Mouse (Mus musculus): ENCODE measurements around the gene Fbxw10. TPM values are rescaled to one million over a fixed set of nuclear protein-coding genes. Genes with fewer than 3 reads are reported as not detected.

Fbxw10 gene
- polyA plus RNA-seq, 1 experiment from 2014 or later = 0.24 TPM

DNA sequence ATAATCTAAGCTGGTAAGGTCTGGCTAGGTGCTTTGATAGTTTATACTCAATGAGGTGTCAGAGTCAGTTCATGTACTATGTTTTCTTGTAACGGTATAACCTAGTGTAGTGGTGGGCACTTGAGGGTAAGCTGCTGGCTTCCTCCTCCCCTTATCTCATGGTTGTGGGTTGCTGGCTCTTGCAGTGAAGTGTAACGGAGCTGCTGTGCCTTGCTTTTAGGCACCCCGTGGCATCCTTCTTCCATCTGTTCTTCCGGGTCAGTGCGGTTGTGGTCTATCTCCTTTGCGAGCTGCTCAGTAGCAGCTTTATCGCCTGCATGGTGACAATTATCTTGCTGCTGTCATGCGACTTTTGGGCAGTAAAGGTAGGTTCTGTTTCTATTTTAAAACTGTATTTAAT lies 36.5 kb downstream of the Fbxw10 start:
- H3K9me3 ChIP-seq = no peaks in the 10 kb centered on the region
- 92% methylated on average over 8 of the region's 8 CpGs for WGBS

DNA sequence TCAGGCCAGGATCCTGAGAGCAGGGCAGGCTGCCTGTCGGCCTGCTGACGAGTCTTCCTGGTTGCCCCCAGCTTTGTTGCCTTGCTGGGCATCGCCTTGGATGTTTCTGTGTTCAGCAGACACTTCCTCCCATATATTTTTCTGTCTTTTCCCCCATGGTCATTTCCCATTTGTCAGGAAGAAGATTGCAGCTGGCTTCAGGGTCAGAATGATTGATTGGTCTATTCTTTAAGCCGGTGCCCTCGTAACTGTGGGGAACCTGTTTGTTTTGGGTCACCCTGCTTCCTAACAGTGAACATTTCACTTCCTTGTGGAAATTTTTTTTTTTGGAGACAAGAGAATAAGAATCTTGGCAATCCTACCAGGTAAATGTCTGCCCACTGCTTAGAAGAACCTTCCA lies 38.5 kb downstream of the Fbxw10 start:
- H3K27me3 ChIP-seq = no peaks in the 10 kb centered on the region
- no peak for ATAC-seq (ENCODE audit: low FRiP score)
- H3K4me3 ChIP-seq (replicated peaks) = no peak overlapping the region
- no peak overlapping the region for H3K9ac ChIP-seq
- H3K27ac ChIP-seq = no peak overlapping the region
- no peaks in the 10 kb centered on the region for H3K9me3 ChIP-seq
- H3K36me3 ChIP-seq (replicated peaks) = peaks cover 32% of the 10 kb centered on the region
- H3K4me1 ChIP-seq = no peaks in the 10 kb centered on the region
- 94% methylated on average over 5 of the region's 5 CpGs for WGBS
- no peak overlapping the region for H3K4me2 ChIP-seq

More for the DNA sequence above, 36.5 kb downstream of the Fbxw10 start:
- ATAC-seq (ENCODE audit: low FRiP score) = no peak
- Histone ChIP-seq H3K9ac (no peak overlapping the region), H3K4me1 (no peaks in the 10 kb centered on the region), H3K4me3 (replicated peaks) (no peak overlapping the region), H3K4me2 (no peak overlapping the region), H3K27me3 (no peaks in the 10 kb centered on the region), H3K36me3 (replicated peaks) (peaks cover 26% of the 10 kb centered on the region), H3K27ac (no peak overlapping the region)

DNA sequence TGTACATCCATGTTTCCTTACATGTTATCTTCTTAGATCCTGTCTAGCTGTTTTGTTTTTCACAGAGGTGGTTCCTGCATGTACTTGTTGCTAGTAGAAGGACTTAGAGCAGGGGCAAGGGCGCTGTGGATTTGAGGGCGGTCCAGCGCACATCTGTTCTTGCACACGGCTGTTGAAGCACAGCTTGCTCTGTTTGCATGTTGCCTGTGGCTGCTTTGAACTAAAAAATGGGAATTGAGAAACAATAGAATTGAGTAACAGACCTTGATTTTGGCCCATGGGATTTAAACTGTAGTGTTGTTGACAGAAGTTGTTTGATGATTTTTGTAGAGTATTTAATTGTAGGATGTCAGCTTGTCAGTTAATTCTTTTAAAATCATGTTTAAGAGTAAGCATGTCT lies 43.9 kb downstream of the Fbxw10 start:
- Histone ChIP-seq H3K36me3 (replicated peaks) (peaks cover 43% of the 10 kb centered on the region), H3K4me2 (no peak overlapping the region)
- 88% methylated on average over 4 of the region's 4 CpGs for WGBS

DNA sequence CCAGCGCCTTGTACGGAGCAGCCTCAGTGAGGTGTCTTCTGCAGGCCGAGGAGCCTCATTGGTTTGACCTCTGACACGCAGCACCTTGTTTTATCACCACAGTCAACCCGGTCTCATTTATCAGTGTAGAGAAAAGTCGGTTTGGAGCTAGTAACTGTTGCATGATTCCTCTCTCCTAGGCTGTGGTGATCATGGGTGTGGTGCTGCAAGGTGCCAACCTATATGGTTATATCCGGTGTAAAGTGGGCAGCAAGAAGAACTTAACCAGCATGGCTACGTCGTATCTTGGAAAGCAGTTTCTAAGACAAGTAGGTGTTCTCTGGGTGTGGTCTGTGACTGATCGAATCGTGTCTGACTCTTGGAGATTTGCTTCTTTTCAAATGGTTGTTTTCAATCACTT lies 44.9 kb downstream of the Fbxw10 start:
- 96% methylated on average over 11 of the region's 11 CpGs for WGBS
- Histone ChIP-seq H3K4me2 (no peak overlapping the region), H3K27ac (no peak overlapping the region), H3K4me1 (no peaks in the 10 kb centered on the region), H3K27me3 (no peaks in the 10 kb centered on the region), H3K4me3 (replicated peaks) (no peak overlapping the region), H3K9me3 (no peaks in the 10 kb centered on the region), H3K36me3 (replicated peaks) (peaks cover 37% of the 10 kb centered on the region), H3K9ac (no peak overlapping the region)
- no peak for ATAC-seq (ENCODE audit: low FRiP score)

More for the DNA sequence above, 43.9 kb downstream of the Fbxw10 start:
- no peak for ATAC-seq (ENCODE audit: low FRiP score)
- Histone ChIP-seq H3K4me3 (replicated peaks) (no peak overlapping the region), H3K9ac (no peak overlapping the region), H3K9me3 (no peaks in the 10 kb centered on the region), H3K27ac (no peak overlapping the region), H3K27me3 (no peaks in the 10 kb centered on the region), H3K4me1 (no peaks in the 10 kb centered on the region)

DNA sequence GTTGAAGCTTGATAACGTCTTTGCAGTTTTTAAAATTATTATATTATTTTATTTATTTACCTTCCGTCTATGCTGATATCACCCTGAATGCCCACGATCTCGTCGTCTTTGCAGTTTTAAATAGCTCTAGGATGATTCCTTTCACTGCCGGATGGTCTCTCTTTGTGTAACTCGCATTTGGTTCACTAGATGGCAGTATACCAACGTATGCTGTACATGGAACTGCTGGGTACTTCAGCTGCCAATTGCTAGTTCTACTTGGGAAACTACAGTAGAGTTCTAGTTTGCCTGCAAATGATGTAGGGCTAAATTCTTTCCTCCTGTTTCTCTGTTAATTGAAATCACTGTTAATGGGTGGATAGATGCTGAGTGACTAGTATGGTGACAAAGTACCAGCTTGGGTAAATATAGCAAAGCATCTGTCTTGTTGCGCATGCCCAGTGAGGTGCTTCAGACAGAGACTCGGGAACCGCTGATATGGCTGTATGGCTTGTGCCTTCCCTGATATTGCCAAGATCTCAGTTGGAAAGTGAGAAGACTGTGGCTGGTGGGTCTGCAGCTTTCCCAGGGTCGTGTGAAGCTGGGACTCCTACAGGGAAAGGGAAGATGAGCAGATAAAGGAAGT lies 54.9 kb downstream of the Fbxw10 start:
- Histone ChIP-seq H3K4me2 (no peak overlapping the region), H3K9me3 (no peaks in the 10 kb centered on the region), H3K27me3 (no peaks in the 10 kb centered on the region), H3K4me1 (no peaks in the 10 kb centered on the region; the same call in 1 of the 2 replicates), H3K27ac (no peak overlapping the region), H3K36me3 (replicated peaks) (no peaks in the 10 kb centered on the region), H3K4me3 (replicated peaks) (no peak overlapping the region), H3K9ac (no peak overlapping the region)
- WGBS = 41% methylated on average over 12 of the region's 12 CpGs
- no peak for ATAC-seq (ENCODE audit: low FRiP score)

DNA sequence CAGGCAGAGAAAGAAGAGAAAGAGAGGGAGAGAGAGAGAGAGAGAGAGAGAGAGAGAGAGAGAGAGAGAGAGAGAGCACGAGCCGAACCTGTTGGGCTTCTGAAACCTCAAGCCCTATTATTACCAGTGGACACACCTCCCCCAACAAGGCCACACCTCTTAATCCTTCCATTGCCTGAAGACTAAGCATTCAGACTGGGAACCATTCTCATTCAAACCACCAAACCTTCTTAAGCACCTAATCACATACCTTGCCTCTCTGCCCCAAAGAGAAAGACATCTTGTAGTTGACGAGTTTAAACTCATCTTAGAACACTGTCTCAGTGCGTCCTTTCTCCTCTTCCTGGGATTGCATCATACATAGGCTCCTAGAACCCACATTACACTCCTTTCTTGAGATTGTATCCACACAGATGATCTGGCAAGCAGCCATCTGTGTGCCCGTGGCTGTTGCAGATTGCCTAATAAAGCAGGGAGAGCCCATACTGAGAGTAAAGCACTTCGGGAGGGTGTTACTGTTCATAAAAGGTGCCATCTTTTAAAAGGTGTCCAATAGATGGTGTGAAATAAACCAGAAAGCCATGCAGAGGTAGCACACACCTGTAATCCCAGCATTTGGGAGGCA lies 57.1 kb downstream of the Fbxw10 start:
- Histone ChIP-seq H3K9me3 (no peaks in the 10 kb centered on the region), H3K27me3 (no peaks in the 10 kb centered on the region), H3K27ac (no peak overlapping the region), H3K4me2 (no peak overlapping the region), H3K4me1 (no peaks in the 10 kb centered on the region), H3K4me3 (replicated peaks) (no peak overlapping the region), H3K9ac (no peak overlapping the region), H3K36me3 (replicated peaks) (no peaks in the 10 kb centered on the region)
- WGBS = 64% methylated on average over 6 of the region's 6 CpGs
- no peak for ATAC-seq (ENCODE audit: low FRiP score)

DNA sequence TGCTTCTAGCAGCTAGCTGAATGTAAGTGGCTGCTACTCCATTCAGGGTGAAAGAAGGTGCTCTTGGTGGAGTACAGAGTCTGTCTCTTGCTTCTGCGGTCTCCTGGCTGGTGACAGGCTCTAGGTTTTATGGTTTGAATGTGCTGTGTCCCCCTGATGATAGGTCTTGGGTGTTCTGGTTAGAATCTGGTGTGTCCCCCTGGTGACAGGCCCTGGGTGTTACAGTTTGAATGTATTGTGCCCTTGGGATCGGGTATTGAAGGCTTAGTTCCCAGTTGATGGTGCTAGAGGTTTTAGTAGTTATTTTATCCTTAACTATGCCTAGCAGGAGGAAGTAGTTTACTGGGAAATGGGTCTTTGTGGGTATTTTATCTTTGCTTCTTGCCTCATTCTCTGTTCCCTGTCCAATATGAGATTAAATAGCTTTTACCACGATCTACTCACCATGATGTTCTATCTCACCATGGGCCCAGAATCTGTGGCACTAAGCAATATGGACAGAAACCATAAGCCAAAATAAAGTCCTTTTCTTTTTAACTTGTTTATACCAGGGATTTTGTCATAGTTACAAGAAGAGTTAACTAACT lies 62.9 kb downstream of the Fbxw10 start:
- WGBS = 79% methylated on average over 3 of the region's 3 CpGs
- Histone ChIP-seq H3K27ac (no peak overlapping the region), H3K9ac (no peak overlapping the region)

DNA sequence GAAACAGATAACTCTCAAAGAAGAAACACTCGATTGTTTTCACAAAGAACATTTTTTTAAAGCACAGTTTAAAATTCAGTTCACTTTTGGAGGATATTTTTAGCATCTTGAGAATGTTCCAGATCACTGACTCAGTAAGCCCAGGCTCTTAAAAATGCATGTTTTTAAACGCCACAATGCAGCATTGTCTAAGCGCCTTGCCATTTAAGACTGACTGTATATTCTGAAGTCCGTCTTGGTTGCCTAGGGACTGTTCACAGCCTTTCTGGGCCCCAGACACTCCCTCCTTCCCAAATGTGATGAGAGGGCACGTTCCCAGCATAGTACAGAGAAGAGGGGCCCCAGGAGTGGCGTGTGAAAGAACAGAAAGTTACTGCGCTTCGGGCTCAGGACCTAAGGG lies 64.5 kb downstream of the Fbxw10 start:
- no peak overlapping the region for H3K27ac ChIP-seq
- H3K9ac ChIP-seq = no peak overlapping the region
- ATAC-seq (ENCODE audit: low FRiP score) = no peak
- H3K36me3 ChIP-seq (replicated peaks) = no peaks in the 10 kb centered on the region
- H3K9me3 ChIP-seq = no peaks in the 10 kb centered on the region
- H3K4me1 ChIP-seq = peaks cover 7% of the 10 kb centered on the region; the same call in 1 of the 2 replicates
- H3K4me2 ChIP-seq = no peak overlapping the region
- no peak overlapping the region for H3K4me3 ChIP-seq (replicated peaks)
- H3K27me3 ChIP-seq = no peaks in the 10 kb centered on the region
- 47% methylated on average over 8 of the region's 8 CpGs for WGBS

More for the DNA sequence above, 62.9 kb downstream of the Fbxw10 start:
- H3K4me2 ChIP-seq = no peak overlapping the region
- no peak for ATAC-seq (ENCODE audit: low FRiP score)
- H3K27me3 ChIP-seq = no peaks in the 10 kb centered on the region
- no peaks in the 10 kb centered on the region for H3K9me3 ChIP-seq
- no peaks in the 10 kb centered on the region for H3K36me3 ChIP-seq (replicated peaks)
- peaks cover 7% of the 10 kb centered on the region; the same call in 1 of the 2 replicates for H3K4me1 ChIP-seq
- H3K4me3 ChIP-seq (replicated peaks) = no peak overlapping the region

DNA sequence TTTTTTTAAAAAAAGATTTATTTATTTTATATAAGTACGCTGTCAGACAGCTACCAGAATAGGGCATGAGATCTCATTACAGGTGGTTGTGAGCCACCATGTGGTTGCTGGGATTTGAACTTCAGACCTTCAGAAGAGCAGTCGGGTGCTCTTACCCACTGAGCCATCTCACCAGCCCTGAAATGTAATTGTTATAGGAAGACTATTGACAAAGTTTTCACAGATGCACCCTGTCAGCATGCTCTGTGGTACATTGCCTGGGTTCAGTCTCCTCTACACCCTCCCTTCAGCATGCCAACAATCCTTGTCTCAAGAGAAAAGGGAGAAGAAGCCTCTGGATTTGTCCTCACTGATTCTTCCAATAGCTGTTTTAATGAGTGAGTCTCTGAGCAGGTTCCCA lies 66.3 kb downstream of the Fbxw10 start:
- H3K27me3 ChIP-seq = no peaks in the 10 kb centered on the region
- WGBS = 91% methylated on average over 2 of the region's 2 CpGs
- H3K4me3 ChIP-seq (replicated peaks) = no peak overlapping the region
- H3K4me2 ChIP-seq = no peak overlapping the region
- H3K4me1 ChIP-seq = peaks cover 7% of the 10 kb centered on the region; the same call in 1 of the 2 replicates
- no peaks in the 10 kb centered on the region for H3K9me3 ChIP-seq
- H3K36me3 ChIP-seq (replicated peaks) = no peaks in the 10 kb centered on the region
- no peak overlapping the region for H3K9ac ChIP-seq
- no peak overlapping the region for H3K27ac ChIP-seq
- ATAC-seq (ENCODE audit: low FRiP score) = no peak

DNA sequence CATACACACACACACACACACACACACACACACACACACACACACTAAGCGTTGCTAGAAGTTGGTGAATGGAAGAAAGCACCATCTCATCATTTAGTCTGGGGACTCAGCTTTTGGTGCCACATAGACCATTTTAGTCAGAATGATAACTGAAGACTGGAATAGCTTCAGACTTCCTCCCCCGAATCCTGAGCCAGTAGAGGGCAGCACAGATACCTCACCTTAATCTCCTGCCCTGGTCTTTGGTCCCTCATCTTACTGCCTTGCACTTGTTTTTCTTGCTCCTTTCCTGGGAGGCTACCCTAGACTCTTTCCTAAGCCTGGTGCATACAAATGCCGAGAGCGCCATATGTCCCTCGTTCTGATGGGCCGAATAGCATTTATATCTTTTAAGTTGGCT lies 67.7 kb downstream of the Fbxw10 start:
- Histone ChIP-seq H3K9ac (no peak overlapping the region), H3K4me3 (replicated peaks) (no peak overlapping the region), H3K4me1 (peaks cover 7% of the 10 kb centered on the region; the same call in 1 of the 2 replicates), H3K36me3 (replicated peaks) (no peaks in the 10 kb centered on the region), H3K27ac (no peak overlapping the region), H3K27me3 (no peaks in the 10 kb centered on the region), H3K9me3 (peaks cover 2% of the 10 kb centered on the region; the same call in 1 of the 2 replicates), H3K4me2 (no peak overlapping the region)
- WGBS = 73% methylated on average over 6 of the region's 6 CpGs
- ATAC-seq (ENCODE audit: low FRiP score) = no peak

DNA sequence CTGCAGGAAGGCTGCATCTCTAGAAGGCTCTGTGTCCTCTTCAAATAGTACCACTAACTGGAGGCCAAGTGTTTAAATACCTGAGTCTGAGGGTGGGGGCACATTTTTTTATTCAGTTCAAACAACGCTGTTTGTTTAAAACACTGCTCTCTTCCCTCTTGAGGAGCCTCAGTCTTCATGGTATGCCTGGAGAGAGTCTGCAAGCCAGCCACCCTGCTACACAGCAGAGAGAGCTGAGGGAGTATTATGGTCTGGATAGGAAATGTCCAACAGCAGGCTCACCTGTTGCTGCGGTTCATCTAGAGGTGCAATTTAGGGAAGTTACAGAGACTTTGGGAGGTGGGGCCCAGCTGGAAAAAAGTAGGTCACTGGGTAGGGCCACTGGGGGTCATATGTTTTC lies 68.6 kb downstream of the Fbxw10 start:
- Histone ChIP-seq H3K27ac (no peak overlapping the region), H3K9me3 (peaks cover 4% of the 10 kb centered on the region; the same call in 1 of the 2 replicates), H3K4me3 (replicated peaks) (no peak overlapping the region), H3K9ac (no peak overlapping the region), H3K4me1 (peaks cover 7% of the 10 kb centered on the region; the same call in 1 of the 2 replicates), H3K36me3 (replicated peaks) (no peaks in the 10 kb centered on the region), H3K27me3 (no peaks in the 10 kb centered on the region), H3K4me2 (no peak overlapping the region)
- WGBS = 86% methylated on average over 2 of the region's 2 CpGs
- ATAC-seq (ENCODE audit: low FRiP score) = no peak

DNA sequence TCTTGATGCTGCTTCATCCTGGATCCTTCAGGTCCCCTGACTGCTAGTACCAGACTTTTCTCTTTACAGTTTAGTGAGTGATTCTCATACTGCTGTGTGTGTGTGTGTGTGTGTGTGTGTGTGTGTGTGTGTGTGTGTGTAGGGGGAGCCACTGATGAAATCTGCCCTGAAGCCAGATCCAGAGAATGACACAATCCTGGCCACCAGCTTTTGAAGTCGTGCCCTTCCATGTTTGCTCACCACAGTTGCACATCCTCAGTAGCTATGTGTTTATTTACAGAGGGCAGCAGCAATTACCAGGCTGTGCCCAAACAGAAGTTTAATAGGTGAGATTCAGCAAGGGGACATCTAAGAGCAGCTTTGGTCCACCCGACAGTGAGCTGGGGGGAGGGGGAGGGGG lies 69.9 kb downstream of the Fbxw10 start:
- Histone ChIP-seq H3K27me3 (no peaks in the 10 kb centered on the region), H3K9me3 (peaks cover 4% of the 10 kb centered on the region; the same call in 1 of the 2 replicates), H3K27ac (no peak overlapping the region), H3K36me3 (replicated peaks) (no peaks in the 10 kb centered on the region), H3K4me1 (peaks cover 5% of the 10 kb centered on the region; the same call in 1 of the 2 replicates), H3K4me2 (no peak overlapping the region), H3K9ac (no peak overlapping the region), H3K4me3 (replicated peaks) (no peak overlapping the region)
- WGBS = 47% methylated on average over 2 of the region's 2 CpGs
- ATAC-seq (ENCODE audit: low FRiP score) = no peak

Measured in forebrain, embryonic 12.5 days (tissue).